Mouse (Mus musculus) midbrain, embryonic 14.5 days (tissue): ENCODE measurements at regions not wholly inside any gene's neighbourhood (a gene's known extent, or its start where the extent isn't known, plus 50 kb on each side); places are given as distances from the start of the nearest gene placed in this dataset.
A peak's percentile ranks its signal among the peaks of the same experiment; 100 is the strongest.

Experiments
- ATAC-seq: fragments of 200-750 bp; cut with Nextera tagmentation; 2 replicates; pipeline ENCODE4 v1.8.0; 2017; ENCODE audit warnings: moderate number of reproducible peaks, moderate library complexity; ENCODE audit not compliant: low FRiP score, low TSS enrichment
- DNase-seq: peaks from one replicate; pipeline ENCODE4 v3.0.0-alpha.2; 2015
- H3K27ac ChIP-seq: fragments of 300-500 bp; sonication (generic); replicated peaks from 2 replicates; pipeline ENCODE4 v1.5.1; 2014; ENCODE audit warnings: mild to moderate bottlenecking, low read depth, low read length, moderate library complexity
- H3K27me3 ChIP-seq: fragments of 300-500 bp; sonication (generic); 2 replicates; pipeline ENCODE4 v1.6.1; 2014; ENCODE audit warnings: low read length, control low read depth, mixed read lengths; ENCODE audit not compliant: control insufficient read depth, insufficient read depth
- H3K36me3 ChIP-seq: fragments of 300-500 bp; sonication (generic); 2 replicates; pipeline ENCODE4 v1.6.1; 2014; ENCODE audit warnings: low read length, control low read depth; ENCODE audit not compliant: control insufficient read depth, insufficient read depth
- H3K4me1 ChIP-seq: fragments of 300-500 bp; sonication (generic); 2 replicates; pipeline ENCODE4 v1.6.1; 2014; ENCODE audit warnings: mild to moderate bottlenecking, antibody characterized with exemption, low read length, control low read depth; ENCODE audit not compliant: control insufficient read depth, insufficient read depth
- H3K4me2 ChIP-seq: fragments of 300-500 bp; sonication (generic); 2 replicates; pipeline ENCODE4 v1.6.1; 2014; ENCODE audit warnings: mild to moderate bottlenecking, low read length, moderate library complexity
- H3K4me3 ChIP-seq: fragments of 300-500 bp; sonication (generic); replicated peaks from 2 replicates; pipeline ENCODE4 v1.5.1; 2014; ENCODE audit warnings: low read depth, low read length
- H3K9ac ChIP-seq: fragments of 300-500 bp; sonication (generic); replicated peaks from 2 replicates; pipeline ENCODE4 v1.6.1; 2014; ENCODE audit warnings: mild to moderate bottlenecking, low read length, moderate library complexity
- H3K9me3 ChIP-seq: fragments of 300-500 bp; sonication (generic); 2 replicates; pipeline ENCODE4 v1.6.1; 2016; ENCODE audit warnings: low read length, control low read depth, mixed read lengths; ENCODE audit not compliant: control insufficient read depth
- WGBS: fragments of 180-500 bp; shearing (Covaris S2); extraction: QIAGEN DNeasy Blood & Tissue Kit; methylation state at CpG from one replicate; pipeline ENCODE4 v1.1.7; 2014; 5-methylcytosine and 5-hydroxymethylcytosine counted together

- Histone ChIP-seq H3K36me3 (no peaks in the 10 kb centered on the region), H3K4me3 (no peak overlapping the region), H3K4me1 (0 out of 2 replicates have a peak, but pooled peaks cover 3% of the 10 kb centered on the region), H3K27me3 (no peaks in the 10 kb centered on the region), H3K9me3 (no peaks in the 10 kb centered on the region), H3K9ac (no peak overlapping the region), H3K4me2 (no peak overlapping the region), H3K27ac (no peak overlapping the region)
- 91% methylated on average over 2 of the region's 2 CpGs for WGBS
- ATAC-seq (no peak), DNase-seq (no peak)
Measured at GRCm38 (mm10) chr13:111981103-111981502, 172.3 kb upstream of the Map3k1 start.

- Histone ChIP-seq H3K27ac (no peak overlapping the region), H3K4me3 (no peak overlapping the region), H3K27me3 (no peaks in the 10 kb centered on the region), H3K4me2 (no peak overlapping the region), H3K36me3 (no peaks in the 10 kb centered on the region), H3K9me3 (no peaks in the 10 kb centered on the region), H3K4me1 (0 out of 2 replicates have a peak, but pooled peaks cover 3% of the 10 kb centered on the region), H3K9ac (no peak overlapping the region)
- 91% methylated on average over 6 of the region's 6 CpGs for WGBS
- DNase-seq (no peak), ATAC-seq (no peak)
Measured at GRCm38 (mm10) chr13:111982796-111983460, 174.1 kb upstream of the Map3k1 start.

GRCm38 (mm10) chr13:111984081-111984574, 175.3 kb upstream of the Map3k1 start:
- Histone ChIP-seq H3K9me3 (no peaks in the 10 kb centered on the region), H3K27ac (no peak overlapping the region), H3K36me3 (no peaks in the 10 kb centered on the region), H3K27me3 (no peaks in the 10 kb centered on the region), H3K9ac (no peak overlapping the region), H3K4me3 (no peak overlapping the region), H3K4me2 (no peak overlapping the region), H3K4me1 (no peaks in the 10 kb centered on the region)
- ATAC-seq (no peak), DNase-seq (no peak)
- 84% methylated on average over 10 of the region's 10 CpGs for WGBS

GRCm38 (mm10) chr13:111985406-111985805, 176.6 kb upstream of the Map3k1 start:
- no peak overlapping the region for H3K9ac ChIP-seq
- ATAC-seq (no peak), DNase-seq (no peak)
- 89% methylated on average over 5 of the region's 5 CpGs for WGBS
- H3K27me3 ChIP-seq: no peaks in the 10 kb centered on the region
- no peaks in the 10 kb centered on the region for H3K9me3 ChIP-seq
- H3K4me3 ChIP-seq: no peak overlapping the region
- no peaks in the 10 kb centered on the region for H3K36me3 ChIP-seq
- no peak overlapping the region for H3K4me2 ChIP-seq
- H3K27ac ChIP-seq: no peak overlapping the region
- H3K4me1 ChIP-seq: no peaks in the 10 kb centered on the region

- DNase-seq (no peak), ATAC-seq (no peak)
- H3K9ac ChIP-seq: no peak overlapping the region
- H3K27me3 ChIP-seq: no peaks in the 10 kb centered on the region
- H3K9me3 ChIP-seq: no peaks in the 10 kb centered on the region
- no peak overlapping the region for H3K4me3 ChIP-seq
- WGBS: 91% methylated on average over 15 of the region's 15 CpGs
- H3K4me1 ChIP-seq: no peaks in the 10 kb centered on the region
- H3K36me3 ChIP-seq: no peaks in the 10 kb centered on the region
- no peak overlapping the region for H3K4me2 ChIP-seq
- H3K27ac ChIP-seq: no peak overlapping the region
Measured at GRCm38 (mm10) chr13:111986681-111987080, 177.9 kb upstream of the Map3k1 start.

GRCm38 (mm10) chr13:111987420-111987819, 178.6 kb upstream of the Map3k1 start:
- H3K36me3 ChIP-seq: no peaks in the 10 kb centered on the region
- H3K4me3 ChIP-seq: no peak overlapping the region
- H3K9me3 ChIP-seq: no peaks in the 10 kb centered on the region
- H3K4me1 ChIP-seq: no peaks in the 10 kb centered on the region
- no peak for DNase-seq
- H3K4me2 ChIP-seq: no peak overlapping the region
- H3K9ac ChIP-seq: no peak overlapping the region
- no peak overlapping the region for H3K27ac ChIP-seq
- whole genome bisulfite sequencing: 94% methylated on average over 3 of the region's 3 CpGs
- ATAC-seq: no peak
- no peaks in the 10 kb centered on the region for H3K27me3 ChIP-seq

- H3K4me1 ChIP-seq: no peaks in the 10 kb centered on the region
- H3K27ac ChIP-seq: no peak overlapping the region; the same call in 1 of the 2 replicates
- no peaks in the 10 kb centered on the region for H3K9me3 ChIP-seq
- H3K27me3 ChIP-seq: no peaks in the 10 kb centered on the region
- ATAC-seq (no peak), DNase-seq (peak; percentile 51)
- H3K4me3 ChIP-seq: no peak overlapping the region
- WGBS: 24% methylated on average over 11 of the region's 11 CpGs
- H3K4me2 ChIP-seq: 0 out of 2 replicates have a peak overlapping the region, but pooled peaks have one; percentile 0
- no peaks in the 10 kb centered on the region for H3K36me3 ChIP-seq
- H3K9ac ChIP-seq: no peak overlapping the region
Measured at GRCm38 (mm10) chr13:111990913-111991534, 182.2 kb upstream of the Map3k1 start.

GRCm38 (mm10) chr13:111992075-111992847, 183.5 kb upstream of the Map3k1 start:
- Histone ChIP-seq H3K27ac (no peak overlapping the region), H3K4me2 (no peak overlapping the region), H3K4me1 (no peaks in the 10 kb centered on the region), H3K27me3 (no peaks in the 10 kb centered on the region), H3K9ac (no peak overlapping the region), H3K9me3 (no peaks in the 10 kb centered on the region), H3K36me3 (no peaks in the 10 kb centered on the region), H3K4me3 (no peak overlapping the region)
- ATAC-seq: no peak
- DNase-seq: no peak
- 83% methylated on average over 9 of the region's 9 CpGs for WGBS
